Mouse (Mus musculus) ES-Bruce4 (cell line): Measurements from ENCODE around the gene Prn. TPM values are rescaled to one million over a fixed set of nuclear protein-coding genes. Genes with fewer than 3 reads are reported as not detected.

Source experiments
- H3K27ac ChIP-seq: 2 replicates; pipeline ENCODE4 v1.5.1; 2012; ENCODE audit warnings: low read length, inconsistent platforms; ENCODE audit not compliant: insufficient read depth
- H3K27me3 ChIP-seq: 2 replicates; pipeline ENCODE4 v1.6.1; 2012; ENCODE audit warnings: mild to moderate bottlenecking, low read length, inconsistent platforms; ENCODE audit not compliant: control insufficient read depth, poor library complexity, insufficient read depth, severe bottlenecking
- H3K36me3 ChIP-seq: 2 replicates; pipeline ENCODE4 v1.6.1; 2012; ENCODE audit warnings: inconsistent platforms, mild to moderate bottlenecking, low read length, moderate library complexity; ENCODE audit not compliant: control insufficient read depth, poor library complexity, insufficient read depth, severe bottlenecking
- H3K4me1 ChIP-seq: one replicate; pipeline ENCODE4 v1.8.1; 2011; ENCODE audit warnings: low read length; ENCODE audit not compliant: control insufficient read depth, insufficient read depth
- H3K4me3 ChIP-seq: 2 replicates; pipeline ENCODE4 v1.5.1; 2011; ENCODE audit warnings: low read depth, mild to moderate bottlenecking, low read length
- H3K9ac ChIP-seq: 2 replicates; pipeline ENCODE4 v1.6.1; 2012; ENCODE audit warnings: low read depth, mild to moderate bottlenecking, inconsistent platforms; ENCODE audit not compliant: poor library complexity, severe bottlenecking
- H3K9me3 ChIP-seq: replicated peaks from 2 replicates; pipeline ENCODE4 v1.6.1; 2012; ENCODE audit warnings: mild to moderate bottlenecking, low read length, inconsistent platforms; ENCODE audit not compliant: control insufficient read depth, poor library complexity, insufficient read depth, severe bottlenecking
- CTCF ChIP-seq: IDR thresholded peaks from one replicate; pipeline ENCODE4 v1.8.1; 2011; ENCODE audit warnings: low read depth, low read length
- EP300 ChIP-seq: IDR thresholded peaks from 2 replicates; pipeline ENCODE4 v1.6.1; 2011; ENCODE audit warnings: low read depth, low read length; ENCODE audit not compliant: insufficient read depth
- POLR2A ChIP-seq: IDR thresholded peaks from one replicate; pipeline ENCODE4 v1.8.1; 2011; ENCODE audit warnings: low read length; ENCODE audit not compliant: insufficient read depth
- polyA plus RNA-seq: library from polyadenylated mRNA; stranded (reverse); fragments of >200 nt; gene quantifications from 2 replicates; pipeline ENCODE4 v1.2.4, GENCODE M21; 2011; ENCODE audit warnings: low read depth; ENCODE audit not compliant: missing spikeins, insufficient read depth, insufficient read length

The Prn gene
- polyA plus RNA-seq, 1 experiment = not detected

- no peaks in the 10 kb centered on the region for H3K9me3 ChIP-seq
- no peak overlapping the region for H3K9ac ChIP-seq
- TF ChIP-seq CTCF (no peak), POLR2A (no peak), EP300 (no peak)
- no peak overlapping the region for H3K27ac ChIP-seq
- H3K27me3 ChIP-seq = no peaks in the 10 kb centered on the region
- H3K36me3 ChIP-seq = no peaks in the 10 kb centered on the region
- peaks cover 2% of the 10 kb centered on the region for H3K4me1 ChIP-seq
- H3K4me3 ChIP-seq = no peak overlapping the region
Measured at GRCm38 (mm10) chr2:131902867-131903266, 6.9 kb upstream of the Prn start.

GRCm38 (mm10) chr2:131905025-131905424 lies 4.7 kb upstream of the Prn start:
- Histone ChIP-seq H3K4me3 (no peak overlapping the region), H3K9ac (no peak overlapping the region), H3K36me3 (no peaks in the 10 kb centered on the region), H3K9me3 (no peaks in the 10 kb centered on the region; the same call in 1 of the 2 replicates), H3K27ac (no peak overlapping the region), H3K4me1 (peaks cover 2% of the 10 kb centered on the region), H3K27me3 (no peaks in the 10 kb centered on the region)
- TF ChIP-seq POLR2A = no peak
- no peak for TF ChIP-seq CTCF
- no peak for TF ChIP-seq EP300

GRCm38 (mm10) chr2:131905776-131906175 lies 4.0 kb upstream of the Prn start:
- Histone ChIP-seq H3K27me3 (no peaks in the 10 kb centered on the region), H3K9ac (no peak overlapping the region), H3K36me3 (no peaks in the 10 kb centered on the region), H3K9me3 (no peaks in the 10 kb centered on the region; the same call in 1 of the 2 replicates), H3K4me3 (no peak overlapping the region), H3K27ac (no peak overlapping the region), H3K4me1 (peaks cover 2% of the 10 kb centered on the region)
- TF ChIP-seq POLR2A (no peak), EP300 (no peak), CTCF (no peak)

- H3K4me1 ChIP-seq = peaks cover 2% of the 10 kb centered on the region
- H3K9me3 ChIP-seq = no peaks in the 10 kb centered on the region; the same call in 1 of the 2 replicates
- H3K9ac ChIP-seq = no peak overlapping the region
- H3K27ac ChIP-seq = no peak overlapping the region
- TF ChIP-seq POLR2A = no peak
- TF ChIP-seq EP300 = no peak
- TF ChIP-seq CTCF = no peak
- no peaks in the 10 kb centered on the region for H3K27me3 ChIP-seq
- no peaks in the 10 kb centered on the region for H3K36me3 ChIP-seq
- H3K4me3 ChIP-seq = no peak overlapping the region
Measured at GRCm38 (mm10) chr2:131906266-131906665, 3.5 kb upstream of the Prn start.

GRCm38 (mm10) chr2:131906846-131907245 lies 2.9 kb upstream of the Prn start:
- no peak overlapping the region for H3K9ac ChIP-seq
- peaks cover 2% of the 10 kb centered on the region for H3K4me1 ChIP-seq
- no peaks in the 10 kb centered on the region for H3K27me3 ChIP-seq
- TF ChIP-seq CTCF = no peak
- no peak for TF ChIP-seq POLR2A
- TF ChIP-seq EP300 = no peak
- no peak overlapping the region for H3K4me3 ChIP-seq
- H3K9me3 ChIP-seq = no peaks in the 10 kb centered on the region; the same call in 1 of the 2 replicates
- no peak overlapping the region for H3K27ac ChIP-seq
- H3K36me3 ChIP-seq = no peaks in the 10 kb centered on the region

GRCm38 (mm10) chr2:131907311-131907710 lies 2.4 kb upstream of the Prn start:
- no peak overlapping the region for H3K9ac ChIP-seq

More at GRCm38 (mm10) chr2:131907311-131907710, 2.4 kb upstream of the Prn start:
- no peak overlapping the region for H3K27ac ChIP-seq
- peaks cover 2% of the 10 kb centered on the region for H3K4me1 ChIP-seq
- no peaks in the 10 kb centered on the region for H3K27me3 ChIP-seq
- H3K9me3 ChIP-seq = no peaks in the 10 kb centered on the region; the same call in 1 of the 2 replicates
- no peaks in the 10 kb centered on the region for H3K36me3 ChIP-seq
- H3K4me3 ChIP-seq = no peak overlapping the region
- TF ChIP-seq POLR2A (no peak), EP300 (no peak), CTCF (no peak)
